Mouse (Mus musculus): ENCODE measurements around the gene Rbfox1. TPM values are rescaled to one million over a fixed set of nuclear protein-coding genes. Genes with fewer than 3 reads are reported as not detected.

Gene Rbfox1
- total RNA-seq, 2 experiments from 2014 or later, result not detected

- no peak for ATAC-seq (replicated peaks; ENCODE audit: poor library complexity, severe bottlenecking)
Observed at GRCm38 (mm10) chr16:6424738-6425137, 539.6 kb downstream of the Rbfox1 start.

- ATAC-seq (replicated peaks; ENCODE audit: poor library complexity, severe bottlenecking), result no peak
Observed at GRCm38 (mm10) chr16:6427292-6428281, 542.4 kb downstream of the Rbfox1 start.

GRCm38 (mm10) chr16:6430981-6431380 is 545.8 kb downstream of the Rbfox1 start:
- ATAC-seq (replicated peaks; ENCODE audit: poor library complexity, severe bottlenecking), result no peak

DNA sequence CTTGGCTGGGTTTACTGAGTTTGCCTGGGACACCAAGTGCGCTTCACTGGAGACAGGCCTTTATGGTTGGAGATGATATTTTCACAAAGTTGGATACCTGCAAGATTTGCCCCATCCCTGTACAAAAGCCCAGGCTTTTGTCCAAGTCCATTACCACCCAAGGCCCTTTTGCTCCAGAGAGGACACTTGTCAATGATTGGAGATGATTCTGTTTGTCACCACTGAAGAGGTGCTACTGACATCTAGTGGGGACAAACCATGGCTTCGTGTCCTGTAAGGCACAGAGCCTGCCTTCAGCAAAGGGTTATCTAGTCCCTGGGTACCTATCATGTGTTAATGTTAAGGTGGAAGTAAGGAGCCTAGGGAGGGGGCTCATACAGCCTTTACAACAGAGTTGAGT is 551.3 kb downstream of the Rbfox1 start:
- ATAC-seq (replicated peaks; ENCODE audit: poor library complexity, severe bottlenecking), result no peak

- ATAC-seq (replicated peaks; ENCODE audit: poor library complexity, severe bottlenecking), result no peak
Observed at GRCm38 (mm10) chr16:6448250-6448649, 563.1 kb downstream of the Rbfox1 start.

DNA sequence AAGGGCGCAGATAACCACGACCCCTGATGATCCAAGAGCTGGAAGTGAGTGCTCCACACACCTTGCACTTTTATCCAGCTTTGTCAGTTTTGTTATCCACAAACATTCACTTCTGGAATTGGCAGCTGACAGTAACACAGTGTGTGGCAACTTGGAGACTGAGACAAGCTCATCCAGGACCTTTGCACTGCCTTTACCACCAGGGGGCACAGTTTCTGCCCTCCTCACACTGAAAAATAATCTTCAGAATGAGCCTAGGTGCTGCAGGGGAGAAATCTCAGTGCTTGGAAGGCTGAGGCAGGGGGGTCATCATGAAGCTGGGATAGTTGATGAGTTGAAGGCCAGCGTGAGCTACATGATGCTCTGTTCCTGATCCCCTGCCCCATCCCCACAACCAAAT is 570.2 kb downstream of the Rbfox1 start:
- ATAC-seq (replicated peaks; ENCODE audit: poor library complexity, severe bottlenecking), result no peak

- no peak for ATAC-seq (replicated peaks; ENCODE audit: poor library complexity, severe bottlenecking)
Observed at GRCm38 (mm10) chr16:6479094-6479590, 594.0 kb downstream of the Rbfox1 start.

GRCm38 (mm10) chr16:6479616-6480410 is 594.7 kb downstream of the Rbfox1 start:
- no peak for ATAC-seq (replicated peaks; ENCODE audit: poor library complexity, severe bottlenecking)

DNA sequence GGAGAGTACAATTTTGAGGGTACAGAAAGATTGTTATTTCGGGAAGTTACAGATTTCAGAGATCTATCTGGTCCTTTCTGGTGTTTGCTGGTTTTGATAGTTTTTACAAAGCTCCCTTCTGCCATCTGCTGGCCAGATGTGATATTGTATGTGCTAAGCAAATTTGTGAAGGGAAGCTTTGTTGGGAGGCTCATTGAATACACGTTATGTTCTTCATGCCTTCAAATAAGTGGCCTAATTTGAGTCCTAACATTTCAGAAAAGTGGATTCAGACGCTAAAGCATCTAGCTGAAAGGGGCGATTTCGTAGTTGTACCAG is 595.2 kb downstream of the Rbfox1 start:
- ATAC-seq (replicated peaks; ENCODE audit: poor library complexity, severe bottlenecking), result no peak

GRCm38 (mm10) chr16:6483628-6484027 is 598.5 kb downstream of the Rbfox1 start:
- ATAC-seq (replicated peaks; ENCODE audit: poor library complexity, severe bottlenecking), result no peak

- ATAC-seq (replicated peaks; ENCODE audit: poor library complexity, severe bottlenecking), result no peak
Observed at GRCm38 (mm10) chr16:6485631-6486030, 600.5 kb downstream of the Rbfox1 start.

- ATAC-seq (replicated peaks; ENCODE audit: poor library complexity, severe bottlenecking), result 0 out of 2 replicates have a peak, but pooled peaks have one; percentile 35
Observed at GRCm38 (mm10) chr16:6502219-6502618, 617.1 kb downstream of the Rbfox1 start.

DNA sequence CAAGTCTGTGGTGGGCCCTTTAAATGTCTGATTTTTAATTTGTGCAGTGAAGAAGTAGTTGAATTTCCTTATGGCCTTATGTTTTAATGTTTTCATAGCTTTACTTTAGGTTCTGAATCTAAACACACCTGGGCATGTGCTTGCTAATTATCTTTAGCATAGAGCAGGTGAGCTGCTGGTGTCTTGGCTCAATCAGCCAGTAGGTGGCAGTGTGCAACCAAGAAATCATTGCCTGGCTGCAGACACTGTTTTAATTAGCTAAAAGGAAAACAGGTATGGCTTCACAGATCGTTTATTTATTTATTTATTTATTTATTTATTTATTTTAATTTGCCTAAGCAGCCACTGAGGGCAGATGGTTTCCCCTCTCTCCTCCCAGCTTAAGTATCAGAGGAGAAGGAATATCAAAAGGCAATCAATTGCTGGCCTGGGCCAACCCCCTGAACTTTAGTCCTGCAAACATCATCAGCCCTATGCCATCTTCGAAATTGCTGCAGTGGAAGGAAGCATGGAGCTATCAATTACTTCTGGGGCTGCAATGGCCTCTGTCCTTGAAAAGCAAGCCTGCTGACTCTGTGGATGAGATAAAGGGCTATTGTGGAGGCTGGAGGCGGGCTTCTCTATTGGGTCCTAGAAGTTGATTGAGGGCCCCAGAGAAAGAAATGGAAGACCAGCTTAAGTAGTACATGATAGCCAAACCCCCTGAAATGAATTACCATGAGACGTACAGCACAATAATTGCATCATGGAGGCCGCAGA is 618.6 kb downstream of the Rbfox1 start:
- ATAC-seq (replicated peaks; ENCODE audit: poor library complexity, severe bottlenecking), result no peak

GRCm38 (mm10) chr16:6508924-6509323 is 623.8 kb downstream of the Rbfox1 start:
- no peak for ATAC-seq (replicated peaks; ENCODE audit: poor library complexity, severe bottlenecking)

DNA sequence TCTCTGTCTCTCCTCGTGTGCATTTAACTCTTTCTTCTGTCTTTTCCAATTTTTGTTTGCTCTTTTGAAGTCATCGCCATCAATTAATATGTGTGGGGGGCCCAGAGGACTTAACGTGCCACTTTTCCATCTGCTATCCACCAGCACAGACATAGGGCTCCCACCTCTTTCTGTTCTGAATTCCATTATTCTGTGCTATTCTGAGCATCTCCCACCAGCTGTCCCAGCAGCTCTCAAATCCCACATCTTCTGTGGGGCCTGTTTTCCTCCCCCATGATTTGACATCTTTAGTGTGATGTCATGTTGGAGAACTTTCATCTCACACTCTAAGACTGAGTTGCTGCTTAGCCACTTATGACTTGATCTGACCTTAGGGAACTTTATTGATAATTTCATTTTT is 634.3 kb downstream of the Rbfox1 start:
- no peak for ATAC-seq (replicated peaks; ENCODE audit: poor library complexity, severe bottlenecking)

DNA sequence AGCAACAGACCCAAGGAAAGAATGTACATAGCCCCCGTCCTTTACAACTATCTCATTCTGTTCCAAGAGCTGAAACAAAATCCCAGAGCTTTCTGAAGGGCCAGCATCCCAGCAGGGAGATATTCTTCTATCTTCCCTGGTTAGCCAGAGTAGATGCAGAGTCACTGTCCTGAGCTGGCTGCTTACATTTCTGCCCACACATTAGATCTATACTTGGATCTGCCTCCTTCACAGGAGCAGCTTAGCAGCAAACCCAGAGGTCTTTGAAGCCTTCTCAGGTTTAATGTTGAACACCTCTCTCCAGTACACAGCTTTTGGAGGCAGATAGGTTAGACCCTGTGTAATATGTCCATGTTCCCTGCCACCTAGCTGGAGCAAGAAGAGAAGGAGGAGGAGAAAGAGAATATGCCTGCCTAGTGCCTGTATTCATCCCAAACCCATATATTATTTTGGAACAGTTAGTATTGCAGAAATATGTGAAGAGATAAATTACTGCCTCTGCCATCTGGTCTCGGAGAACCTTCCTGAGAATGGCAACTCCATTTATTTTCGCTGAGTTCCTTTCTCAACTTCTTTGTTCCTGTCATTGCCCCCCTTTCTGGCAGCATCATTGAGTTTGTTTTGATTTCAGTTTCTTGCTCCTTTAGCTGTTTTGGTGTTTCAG is 640.5 kb downstream of the Rbfox1 start:
- no peak for ATAC-seq (replicated peaks; ENCODE audit: poor library complexity, severe bottlenecking)

- no peak for ATAC-seq (replicated peaks; ENCODE audit: poor library complexity, severe bottlenecking)
Observed at GRCm38 (mm10) chr16:6531459-6531858, 646.3 kb downstream of the Rbfox1 start.

DNA sequence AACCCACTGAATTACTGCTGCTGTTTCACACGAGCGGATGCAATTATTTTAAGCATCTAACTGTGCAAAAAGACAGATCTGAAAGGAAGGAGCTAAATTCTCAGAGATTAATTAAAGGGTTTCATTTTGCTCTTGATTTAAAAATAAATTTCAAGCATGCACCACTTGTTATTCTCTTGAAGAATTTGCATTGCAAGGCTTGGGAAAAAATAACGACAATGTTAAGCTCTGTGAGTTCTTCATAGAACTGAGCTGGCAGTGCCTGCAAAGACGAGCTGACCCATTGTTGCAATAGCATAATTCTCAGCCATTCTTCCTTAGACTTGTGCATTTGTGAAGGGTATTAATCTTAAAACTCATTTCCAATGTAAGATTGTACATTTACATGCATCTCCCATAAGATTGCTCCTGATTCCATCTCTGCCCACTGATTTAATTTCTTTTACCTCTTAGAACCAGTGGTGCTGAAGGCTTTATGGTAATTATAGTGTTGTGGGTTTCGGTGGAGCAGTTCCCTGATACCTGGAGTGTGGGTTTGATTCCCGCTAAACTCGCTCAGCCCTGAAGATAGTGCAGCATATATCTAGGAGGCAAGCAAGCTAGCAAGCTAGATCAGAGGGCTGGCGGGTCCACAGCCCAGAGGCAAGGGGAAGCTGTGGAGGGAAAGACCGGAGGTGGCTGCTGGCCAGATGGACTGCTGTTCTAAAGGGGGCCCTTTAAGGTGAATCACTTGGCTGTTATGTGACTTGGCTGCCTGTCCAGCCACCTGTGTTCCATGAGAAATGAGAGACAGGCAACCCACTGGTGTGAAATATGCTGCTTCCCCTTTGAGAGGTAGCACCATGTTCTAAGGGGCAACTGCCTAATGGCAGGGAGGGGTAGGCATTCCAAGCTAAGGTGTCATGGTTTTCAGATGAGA is 647.2 kb downstream of the Rbfox1 start:
- no peak for ATAC-seq (replicated peaks; ENCODE audit: poor library complexity, severe bottlenecking)

GRCm38 (mm10) chr16:6555776-6556175 is 670.6 kb downstream of the Rbfox1 start:
- no peak for ATAC-seq (replicated peaks; ENCODE audit: poor library complexity, severe bottlenecking)
